Mouse (Mus musculus) lung, embryonic 14.5 days (tissue): ENCODE data around the gene Ttc12. TPM values are rescaled to one million over a fixed set of nuclear protein-coding genes. Genes with fewer than 3 reads are reported as not detected.

Source experiments
- ATAC-seq: fragments of 200-750 bp; cut with Nextera tagmentation; 2 replicates; pipeline ENCODE4 v1.8.0; 2017; ENCODE audit warnings: mild to moderate bottlenecking, moderate TSS enrichment, moderate library complexity; ENCODE audit not compliant: insufficient read depth
- DNase-seq: peaks from one replicate; pipeline ENCODE4 v3.0.0-alpha.2; 2015
- H3K27ac ChIP-seq: fragments of 300-500 bp; sonication (generic); 2 replicates; pipeline ENCODE4 v1.5.1; 2014; ENCODE audit warnings: low read depth, mild to moderate bottlenecking, moderate library complexity
- H3K27me3 ChIP-seq: fragments of 300-500 bp; sonication (generic); 2 replicates; pipeline ENCODE4 v1.6.1; 2014; ENCODE audit warnings: low read length, control low read depth; ENCODE audit not compliant: insufficient read depth
- H3K36me3 ChIP-seq: fragments of 300-500 bp; sonication (generic); 2 replicates; pipeline ENCODE4 v1.6.1; 2014; ENCODE audit warnings: control low read depth; ENCODE audit not compliant: insufficient read depth
- H3K4me1 ChIP-seq: fragments of 300-500 bp; sonication (generic); 2 replicates; pipeline ENCODE4 v1.6.1; 2014; ENCODE audit warnings: antibody characterized with exemption, control low read depth; ENCODE audit not compliant: insufficient read depth
- H3K4me2 ChIP-seq: fragments of 300-500 bp; sonication (generic); 2 replicates; pipeline ENCODE4 v1.6.1; 2014; ENCODE audit warnings: mild to moderate bottlenecking
- H3K4me3 ChIP-seq: fragments of 300-500 bp; sonication (generic); 2 replicates; pipeline ENCODE4 v1.5.1; 2014; ENCODE audit warnings: low read depth, low read length
- H3K9ac ChIP-seq: fragments of 300-500 bp; sonication (generic); 2 replicates; pipeline ENCODE4 v1.6.1; 2014
- H3K9me3 ChIP-seq: fragments of 300-500 bp; sonication (generic); 2 replicates; pipeline ENCODE4 v1.6.1; 2016; ENCODE audit warnings: low read depth, low read length, control low read depth
- CTCF ChIP-seq: IDR thresholded peaks from 2 replicates; pipeline ENCODE4 v1.5.1; 2016; ENCODE audit warnings: antibody characterized with exemption, low read depth
- WGBS: fragments of 180-500 bp; shearing (Covaris S2); extraction: QIAGEN DNeasy Blood & Tissue Kit; methylation state at CpG from one replicate; pipeline ENCODE4 v1.1.7; 2014; 5-methylcytosine and 5-hydroxymethylcytosine counted together
- polyA plus RNA-seq: library from polyadenylated mRNA; unstranded; fragments of >200 nt; fragmentation: Nextera tagmentation; extraction: Ambion mirVana; gene quantifications from 2 replicates; pipeline ENCODE4 v1.2.1, GENCODE M21; 2014

Ttc12 gene
- polyA plus RNA-seq, 1 experiment from 2014 or later, result 2.1 TPM

DNA sequence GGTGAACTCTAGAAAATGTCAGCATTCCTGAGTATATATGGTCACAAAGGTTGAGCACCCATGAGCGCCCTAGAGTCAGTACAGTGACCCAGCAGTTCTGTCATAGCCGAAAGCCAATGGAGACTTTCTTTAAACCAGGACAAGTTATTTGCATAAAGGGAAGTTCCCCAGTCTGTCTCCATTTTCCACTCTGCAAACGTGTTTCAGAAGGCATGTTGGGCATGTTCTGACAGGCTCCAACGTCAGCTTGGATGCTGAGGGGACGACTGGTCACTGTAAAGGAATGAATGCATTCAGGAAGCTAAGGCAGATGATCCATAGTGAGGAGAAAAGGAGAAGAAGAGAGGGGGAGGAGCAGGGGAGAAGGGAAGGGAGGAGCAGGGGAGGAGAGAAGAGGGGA is 58.5 kb downstream of the Ttc12 start:
- no peak overlapping the region for H3K9ac ChIP-seq
- no peaks in the 10 kb centered on the region for H3K27me3 ChIP-seq
- no peaks in the 10 kb centered on the region for H3K36me3 ChIP-seq
- no peaks in the 10 kb centered on the region for H3K9me3 ChIP-seq
- DNase-seq, result no peak
- ATAC-seq, result no peak
- no peaks in the 10 kb centered on the region for H3K4me1 ChIP-seq
- TF ChIP-seq CTCF, result no peak
- 55% methylated on average over 5 of the region's 5 CpGs for WGBS
- no peak overlapping the region for H3K4me2 ChIP-seq
- no peak overlapping the region for H3K4me3 ChIP-seq
- no peak overlapping the region for H3K27ac ChIP-seq

DNA sequence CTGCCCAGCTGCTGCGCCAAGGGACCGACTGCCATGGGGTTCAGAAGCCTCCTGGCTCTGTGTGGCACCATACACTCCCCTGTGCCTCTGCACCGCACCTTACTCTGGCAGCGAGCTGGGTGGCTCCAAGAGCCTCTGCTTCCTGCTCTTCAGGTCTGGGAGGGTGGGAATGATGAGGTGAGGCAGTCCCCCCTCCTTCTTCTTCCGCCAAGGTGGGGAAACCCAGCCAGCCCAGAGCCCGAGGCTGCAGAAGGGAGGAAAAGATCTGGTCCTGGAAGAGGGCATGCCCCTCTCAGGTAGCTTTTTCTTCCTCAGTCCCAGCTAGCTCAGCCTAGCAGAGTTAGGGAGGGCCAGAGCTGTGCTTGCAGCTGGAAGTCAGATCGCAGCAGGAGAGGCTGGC is 59.1 kb downstream of the Ttc12 start, which contains the start of gene Ankk1:
Gene Ankk1, minus strand, starts transcription at position 101 of the 400 bp plus-strand sequence.
- Histone ChIP-seq H3K27me3 (no peaks in the 10 kb centered on the region), H3K9ac (no peak within 1 kb of the TSS), H3K4me3 (no peak within 1 kb of the TSS), H3K36me3 (no peaks in the 10 kb centered on the region), H3K4me2 (no peak within 1 kb of the TSS), H3K4me1 (no peaks in the 10 kb centered on the region), H3K9me3 (no peaks in the 10 kb centered on the region), H3K27ac (no peak within 1 kb of the TSS)
- no peak for TF ChIP-seq CTCF
- DNase-seq (no peak), ATAC-seq (no peak)
- WGBS, result 75% methylated on average over 7 of the region's 7 CpGs

DNA sequence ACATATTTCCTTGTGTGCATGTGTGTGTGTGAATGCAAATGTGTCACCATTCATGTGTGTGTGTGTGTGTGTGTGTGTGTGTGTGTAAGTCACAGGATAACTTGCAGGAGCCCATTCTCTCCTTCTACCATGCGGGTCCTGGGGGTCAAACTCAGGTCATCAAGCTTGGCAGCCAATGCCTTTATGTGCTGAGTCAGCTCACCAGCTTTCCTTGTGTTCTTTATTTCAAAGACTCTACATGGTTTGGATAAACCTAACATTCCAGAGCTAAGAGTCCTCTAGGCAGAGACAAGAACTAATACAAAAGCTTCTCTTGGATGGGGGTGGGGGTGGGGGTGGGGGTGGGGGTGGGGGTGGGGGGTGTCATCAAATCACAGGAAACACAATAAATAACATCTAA is 60.4 kb downstream of the Ttc12 start:
- Histone ChIP-seq H3K4me3 (no peak overlapping the region), H3K27me3 (no peaks in the 10 kb centered on the region), H3K36me3 (no peaks in the 10 kb centered on the region), H3K9me3 (no peaks in the 10 kb centered on the region), H3K9ac (no peak overlapping the region), H3K27ac (no peak overlapping the region), H3K4me1 (no peaks in the 10 kb centered on the region), H3K4me2 (no peak overlapping the region)
- ATAC-seq (no peak), DNase-seq (no peak)
- TF ChIP-seq CTCF, result no peak
- WGBS, result 33% methylated on average over 1 of the region's 1 CpGs

DNA sequence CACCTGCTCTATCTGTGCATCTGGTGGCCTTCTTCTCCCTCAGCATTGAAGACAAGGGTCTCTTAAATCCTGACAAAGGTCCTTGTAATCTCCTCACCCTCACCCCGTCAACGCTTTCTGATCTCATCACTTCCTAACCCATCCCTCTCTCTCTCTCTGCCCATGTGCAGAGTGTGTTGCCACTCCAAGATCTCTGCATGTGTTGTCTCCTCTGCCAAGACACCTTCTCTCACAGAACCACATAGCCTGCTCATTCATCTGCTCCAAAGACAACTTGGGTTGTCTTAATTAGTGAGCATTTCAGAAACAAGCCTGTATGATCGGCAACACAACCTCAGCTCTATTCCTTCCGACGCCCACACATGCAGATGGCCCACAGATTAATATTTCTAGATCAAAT is 62.2 kb downstream of the Ttc12 start:
- H3K4me2 ChIP-seq, result no peak overlapping the region
- no peak for TF ChIP-seq CTCF
- no peaks in the 10 kb centered on the region for H3K4me1 ChIP-seq
- 90% methylated on average over 5 of the region's 5 CpGs for WGBS
- no peak overlapping the region for H3K27ac ChIP-seq
- no peaks in the 10 kb centered on the region for H3K27me3 ChIP-seq
- H3K9me3 ChIP-seq, result no peaks in the 10 kb centered on the region
- DNase-seq, result no peak
- no peak overlapping the region for H3K9ac ChIP-seq
- no peak for ATAC-seq
- H3K36me3 ChIP-seq, result no peaks in the 10 kb centered on the region
- no peak overlapping the region for H3K4me3 ChIP-seq

DNA sequence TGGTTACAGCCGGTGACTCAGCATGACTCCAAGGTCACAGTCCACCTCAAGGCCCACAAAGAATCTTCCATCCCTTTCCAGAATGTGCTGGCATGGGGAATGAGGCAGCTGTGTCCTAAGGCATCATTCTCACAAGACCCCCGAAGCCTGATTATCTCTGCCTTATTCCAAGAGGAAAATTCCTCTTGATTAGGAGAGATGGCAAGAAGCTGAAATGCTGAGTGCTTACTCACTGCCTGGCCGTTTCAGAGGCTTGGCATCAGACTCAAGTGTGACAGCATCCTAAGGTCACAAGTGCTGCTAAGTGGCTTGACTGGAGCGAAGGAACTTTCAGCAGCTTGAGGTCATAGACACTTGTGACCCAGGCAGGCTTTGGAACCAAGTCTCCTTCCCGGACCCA is 75.4 kb downstream of the Ttc12 start:
- no peak overlapping the region for H3K27ac ChIP-seq
- H3K4me1 ChIP-seq, result no peaks in the 10 kb centered on the region
- 58% methylated on average over 5 of the region's 5 CpGs for WGBS
- ATAC-seq (no peak), DNase-seq (no peak)
- H3K9me3 ChIP-seq, result no peaks in the 10 kb centered on the region
- H3K4me3 ChIP-seq, result no peak overlapping the region
- H3K9ac ChIP-seq, result no peak overlapping the region
- H3K27me3 ChIP-seq, result no peaks in the 10 kb centered on the region
- no peak for TF ChIP-seq CTCF
- no peaks in the 10 kb centered on the region for H3K36me3 ChIP-seq
- H3K4me2 ChIP-seq, result no peak overlapping the region

DNA sequence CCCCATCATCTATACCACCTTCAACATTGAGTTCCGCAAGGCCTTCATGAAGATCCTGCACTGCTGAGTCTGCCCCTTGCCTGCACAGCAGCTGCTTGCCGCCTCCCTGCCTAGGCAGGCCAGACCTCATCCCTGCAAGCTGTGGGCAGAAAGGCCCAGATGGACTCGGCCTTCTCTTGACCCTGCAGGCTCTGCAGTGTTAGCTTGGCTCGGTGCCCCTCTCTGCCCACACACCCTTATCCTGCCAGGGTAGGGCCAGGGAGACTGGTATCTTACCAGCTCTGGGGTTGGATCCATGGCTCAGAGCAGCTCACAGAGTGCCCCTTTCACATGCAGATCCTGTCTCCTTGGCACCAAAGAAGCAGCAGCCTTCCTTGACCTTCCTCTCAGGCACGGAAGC is 79.0 kb downstream of the Ttc12 start:
- Histone ChIP-seq H3K9me3 (no peaks in the 10 kb centered on the region), H3K4me2 (no peak overlapping the region), H3K4me1 (no peaks in the 10 kb centered on the region), H3K36me3 (no peaks in the 10 kb centered on the region), H3K9ac (no peak overlapping the region), H3K27ac (no peak overlapping the region), H3K27me3 (no peaks in the 10 kb centered on the region), H3K4me3 (no peak overlapping the region)
- ATAC-seq, result no peak
- no peak for TF ChIP-seq CTCF
- WGBS, result 83% methylated on average over 5 of the region's 5 CpGs
- no peak for DNase-seq

DNA sequence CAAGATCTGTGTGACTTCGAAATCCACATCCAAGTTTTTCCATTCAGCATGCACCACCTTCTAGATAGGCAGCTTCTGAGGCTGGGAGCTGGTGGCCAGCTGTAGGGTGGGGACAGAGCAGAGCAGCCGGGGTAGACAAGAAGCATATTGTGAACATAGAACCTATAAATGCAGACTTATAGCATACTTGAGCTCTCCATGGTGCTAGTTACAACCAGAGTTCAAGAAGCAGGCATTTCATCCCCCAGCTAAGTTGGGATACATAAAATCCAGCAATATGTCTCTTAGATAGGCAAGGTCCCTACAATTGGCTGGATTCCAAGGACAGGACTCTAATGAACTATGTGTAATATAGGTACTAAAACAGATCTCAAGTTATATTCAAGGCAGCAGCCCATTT is 82.3 kb downstream of the Ttc12 start:
- H3K36me3 ChIP-seq, result no peaks in the 10 kb centered on the region
- H3K4me2 ChIP-seq, result no peak overlapping the region
- no peak for TF ChIP-seq CTCF
- H3K4me3 ChIP-seq, result no peak overlapping the region
- ATAC-seq (no peak), DNase-seq (peak; percentile 62)
- no peaks in the 10 kb centered on the region for H3K27me3 ChIP-seq
- H3K9me3 ChIP-seq, result no peaks in the 10 kb centered on the region
- H3K4me1 ChIP-seq, result no peaks in the 10 kb centered on the region
- H3K27ac ChIP-seq, result no peak overlapping the region
- H3K9ac ChIP-seq, result no peak overlapping the region
- WGBS, result 57% methylated on average over 2 of the region's 2 CpGs

DNA sequence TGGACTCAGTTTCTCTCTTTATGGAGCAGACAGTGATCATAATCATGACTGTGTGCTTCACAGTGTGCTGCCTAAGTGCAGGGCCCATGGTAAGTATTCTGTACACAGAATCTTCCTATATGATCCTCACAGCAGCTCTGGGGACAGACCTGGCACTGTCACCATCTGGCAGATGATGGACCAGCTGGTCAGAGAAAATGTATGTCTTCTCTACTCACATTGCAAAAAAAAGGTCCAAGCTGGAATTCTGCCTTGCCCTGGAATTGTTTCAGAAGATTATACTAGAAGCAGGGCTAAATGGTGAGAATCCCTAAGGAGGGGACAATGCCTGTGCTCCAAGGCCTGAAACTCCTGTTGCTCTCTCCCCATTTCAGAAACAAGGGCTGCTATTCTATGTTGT is 90.0 kb downstream of the Ttc12 start:
- Histone ChIP-seq H3K27ac (no peak overlapping the region), H3K9me3 (no peaks in the 10 kb centered on the region), H3K4me3 (no peak overlapping the region), H3K36me3 (no peaks in the 10 kb centered on the region), H3K27me3 (no peaks in the 10 kb centered on the region), H3K4me2 (no peak overlapping the region), H3K9ac (no peak overlapping the region), H3K4me1 (no peaks in the 10 kb centered on the region)
- no peak for TF ChIP-seq CTCF
- DNase-seq (no peak), ATAC-seq (no peak)
